Mouse (Mus musculus) kidney, adult 2 months (tissue): ENCODE results near the gene Wnt9b.

Experiments
- CTCF ChIP-seq: fragments of 200-500 bp; conservative IDR thresholded peaks from 2 replicates; pipeline ENCODE4 v1.5.1; 2011; ENCODE audit warnings: low read depth, mild to moderate bottlenecking, control low read depth, low read length, moderate library complexity, mixed read lengths; ENCODE audit not compliant: insufficient read depth, insufficient read length
- POLR2A ChIP-seq: fragments of 200-500 bp; IDR thresholded peaks from one replicate; pipeline ENCODE4 v1.6.1; 2011; ENCODE audit warnings: low read depth, low read length, control low read depth

GRCm38 (mm10) chr11:103735046-103735781, 14.4 kb downstream of the Wnt9b start:
- TF ChIP-seq POLR2A (no peak), CTCF (no peak)
